Mouse (Mus musculus): ENCODE results near the gene Haao. TPM values are rescaled to one million over a fixed set of nuclear protein-coding genes. Genes with fewer than 3 reads are reported as not detected.

The Haao gene
- total RNA-seq, 2 experiments from 2014 or later = 0.13 TPM; not detected in 1

- intact Hi-C loops (cut with DNase I) = loop anchor here (5.0 kb wide), 1 partner anchor 175 kb away; the partner anchor contains the start of gene Kcng3
- DNase-seq (ENCODE audit: low spot score) = no peak
These were observed 40.4 kb downstream of the Haao start for GRCm38 (mm10) chr17:83807345-83807744.

DNA sequence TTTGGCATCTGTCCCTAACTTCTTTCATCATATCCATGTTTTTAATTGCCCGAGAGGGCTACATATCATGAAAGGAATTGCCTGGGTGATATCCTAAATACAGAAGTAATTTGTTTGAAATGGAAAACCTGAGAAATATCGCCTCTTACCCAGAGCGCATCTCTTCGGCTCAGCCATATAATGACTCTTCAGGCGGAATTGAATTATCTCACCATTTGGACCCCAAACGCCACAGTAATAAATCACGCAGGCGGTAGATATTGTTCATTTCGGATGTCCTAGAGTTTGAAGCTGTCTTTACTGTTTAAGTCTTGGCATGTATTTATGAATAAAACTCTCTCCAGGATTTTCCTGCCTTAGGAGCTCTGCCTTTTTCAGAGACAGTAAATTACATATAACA, 42.7 kb downstream of the Haao start:
- intact Hi-C loops (cut with DNase I) = loop anchor here (5.0 kb wide), 1 partner anchor 173 kb away; the partner anchor contains the start of gene Kcng3
- DNase-seq (ENCODE audit: low spot score) = no peak

GRCm38 (mm10) chr17:83803987-83804386, 43.8 kb downstream of the Haao start:
- intact Hi-C loops (cut with DNase I) = no loop called here

GRCm38 (mm10) chr17:83799506-83800050, 48.2 kb downstream of the Haao start:
- intact Hi-C loops (cut with DNase I) = no loop called here
- no peak for DNase-seq (ENCODE audit: low spot score)

More at GRCm38 (mm10) chr17:83803987-83804386, 43.8 kb downstream of the Haao start:
- DNase-seq (ENCODE audit: low spot score) = no peak

DNA sequence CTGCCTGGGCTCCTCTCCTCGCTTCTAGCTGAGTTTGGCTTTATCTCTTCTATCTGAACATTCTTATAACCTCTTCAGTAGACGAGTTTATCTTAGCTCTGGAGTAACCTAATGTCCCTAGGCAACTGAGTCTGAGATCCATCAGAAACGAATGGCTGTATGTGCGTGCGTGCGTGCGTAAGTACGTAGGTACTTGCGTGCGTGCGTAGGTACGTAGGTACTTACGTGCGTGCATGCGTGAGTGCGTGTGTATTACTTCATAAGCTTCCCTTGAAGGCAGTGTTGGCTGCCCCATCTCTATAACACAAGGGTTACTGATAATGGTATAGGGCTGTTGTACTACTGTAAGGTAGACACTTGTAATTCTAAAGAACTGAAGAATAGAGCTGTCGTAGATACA, 52.6 kb downstream of the Haao start:
- DNase-seq (ENCODE audit: low spot score) = no peak
- intact Hi-C loops (cut with DNase I) = no loop called here

- no peak for DNase-seq (ENCODE audit: low spot score)
- intact Hi-C loops (cut with DNase I) = no loop called here
These were observed 55.4 kb downstream of the Haao start for GRCm38 (mm10) chr17:83792388-83792787.

- DNase-seq (ENCODE audit: low spot score) = no peak
- intact Hi-C loops (cut with DNase I) = no loop called here
These were observed 57.6 kb downstream of the Haao start for GRCm38 (mm10) chr17:83790158-83790557.

DNA sequence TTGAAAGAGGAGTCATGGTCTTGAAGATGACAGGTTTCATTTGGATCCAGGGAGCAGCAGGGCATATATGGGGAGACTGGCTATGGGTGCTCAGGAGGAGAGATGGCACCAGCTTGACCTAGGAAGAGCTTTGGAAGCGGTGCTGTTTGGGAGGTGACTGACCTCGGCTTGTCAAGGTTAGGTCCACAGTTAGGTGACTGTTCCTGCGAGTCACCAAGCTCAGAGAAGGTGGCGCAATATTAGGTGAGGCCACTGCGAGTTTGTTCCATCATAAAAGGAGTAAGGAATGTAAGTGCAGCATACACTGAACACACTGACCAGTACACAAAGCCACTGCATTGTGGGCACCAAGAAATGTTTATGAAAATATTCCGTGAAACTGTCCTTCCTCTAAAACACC, 61.3 kb downstream of the Haao start:
- intact Hi-C loops (cut with DNase I) = no loop called here

GRCm38 (mm10) chr17:83782740-83783139, 65.0 kb downstream of the Haao start:
- DNase-seq (ENCODE audit: low spot score) = no peak
- intact Hi-C loops (cut with DNase I) = no loop called here

More for the DNA sequence above, 61.3 kb downstream of the Haao start:
- no peak for DNase-seq (ENCODE audit: low spot score)

Other genes with a start within 250 kb of the Haao start
- gene Kcng3, start 216.1 kb downstream of the Haao start, total RNA-seq (2021) = not detected
- 10 to 100 TPM; 20.7 to 20.9 TPM for gene Mta3, start 141.8 kb downstream of the Haao start, total RNA-seq (2021)